Mouse (Mus musculus) left cerebral cortex, adult 18-20 months (tissue): ENCODE data around the gene Fignl1. TPM values are rescaled to one million over a fixed set of nuclear protein-coding genes. Genes with fewer than 3 reads are reported as not detected.
A peak's percentile ranks its signal among the peaks of the same experiment; 100 is the strongest.

Experiments used
- DNase-seq, 2 experiments: peaks; one replicate each; pipeline ENCODE4 v3.0.0; 2021 to 2022; ENCODE audit warnings: low spot score in 2 of 2, mixed read lengths in 1 of 2
- total RNA-seq, 2 experiments: library from RNA; stranded (reverse); gene quantifications; 2 replicates each; pipeline ENCODE4 v1.2.3; 2021

Fignl1 gene
- total RNA-seq, 2 experiments from 2014 or later: 0.33 to 0.44 TPM

- peak; percentile 76 to 80 for DNase-seq
Measured at GRCm38 (mm10) chr11:11811906-11812480, 3.2 kb upstream of the Fignl1 start.

DNA sequence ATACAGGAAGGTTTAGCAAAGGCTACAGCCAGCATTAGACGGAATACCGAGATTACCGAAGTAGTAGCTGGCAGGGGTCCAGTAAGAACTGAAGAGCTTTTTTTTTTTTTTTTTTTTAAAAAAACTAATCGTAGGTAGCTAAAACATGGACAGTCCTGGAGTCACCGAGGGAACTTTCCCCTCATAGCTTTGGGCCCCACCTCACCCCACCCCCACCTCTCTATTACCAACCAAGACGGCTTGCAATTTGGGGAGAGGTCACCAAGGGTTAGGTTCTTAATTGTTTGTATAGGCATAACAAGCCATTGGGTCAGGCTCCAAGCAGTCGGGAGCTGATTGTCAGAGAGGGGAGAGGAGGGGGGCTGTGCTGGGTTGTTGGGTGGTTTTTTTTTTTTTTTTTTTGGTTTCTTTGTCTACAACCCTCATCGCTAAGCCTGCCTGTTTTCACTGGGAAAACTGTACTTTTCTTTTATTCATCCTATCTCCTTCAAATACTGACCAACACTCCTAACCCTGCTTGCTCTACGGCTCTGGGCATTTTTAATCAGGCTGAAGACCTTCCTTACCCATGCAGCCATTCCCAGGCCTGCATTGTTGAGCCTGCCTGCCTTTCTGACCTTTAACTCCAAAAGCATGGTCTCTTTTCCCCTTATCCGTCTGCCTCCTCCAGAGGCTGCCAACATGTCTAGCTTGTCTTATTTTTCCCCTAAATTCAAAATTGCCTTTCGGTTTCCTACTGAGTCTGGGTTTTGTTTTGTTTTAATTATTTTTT, 828 bp upstream of the Fignl1 start:
- no peak for DNase-seq

DNA sequence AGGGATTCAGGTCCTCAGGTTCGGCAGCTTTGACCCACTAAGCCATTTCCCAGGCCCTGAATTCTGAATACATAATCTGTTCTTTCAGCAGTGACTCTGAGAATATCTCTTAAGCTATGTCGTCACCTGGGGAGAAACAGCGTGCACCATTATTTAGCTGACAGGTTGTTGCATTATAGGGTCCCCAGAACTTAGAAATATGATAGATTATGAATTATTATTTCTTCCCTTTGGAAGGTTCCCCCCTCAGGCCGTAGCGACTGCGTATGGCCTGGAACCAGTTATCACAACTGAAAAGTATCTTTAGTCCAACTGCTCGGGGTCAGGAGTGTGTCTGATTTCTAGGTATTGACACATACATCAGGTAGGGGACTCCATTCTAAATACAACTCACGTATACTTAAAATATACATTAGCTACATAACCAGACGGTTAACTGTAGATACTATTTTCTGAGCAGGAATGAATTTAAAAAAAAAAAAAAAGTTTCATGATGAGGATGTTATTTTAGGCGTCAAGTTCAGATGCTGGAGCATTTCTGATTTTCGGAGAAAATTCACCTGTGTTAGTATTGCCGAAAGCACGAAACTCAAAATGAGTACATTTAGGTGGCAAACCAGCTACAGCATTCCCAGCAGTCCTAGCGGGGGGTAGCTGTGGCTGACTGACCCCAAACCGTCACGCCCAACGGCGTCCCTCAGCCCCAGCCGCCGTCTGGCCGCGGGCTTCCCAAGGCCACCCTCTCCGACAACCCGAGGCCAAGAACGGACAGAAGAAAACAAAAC, 535 bp downstream of the Fignl1 start:
- DNase-seq: no peak

DNA sequence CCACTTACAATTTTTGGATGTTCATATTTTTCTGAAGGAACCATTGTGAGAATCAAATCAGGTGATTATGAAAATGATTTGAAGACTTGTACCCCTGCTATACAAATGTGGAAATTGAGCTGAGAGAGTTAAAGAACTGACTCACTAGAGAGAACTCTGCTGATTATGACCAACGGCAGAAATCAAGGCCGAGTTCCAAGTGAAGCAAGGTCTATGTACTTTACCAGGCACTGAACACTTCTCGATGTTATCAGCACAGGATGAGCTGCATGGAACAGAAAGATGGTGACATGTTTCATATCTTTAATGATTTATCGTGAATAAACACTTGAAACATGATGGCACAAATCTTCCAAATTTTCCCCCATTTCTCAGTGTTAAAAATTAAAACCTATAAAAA, 2.8 kb downstream of the Fignl1 start:
- DNase-seq: no peak

GRCm38 (mm10) chr11:11804421-11804820, 4.3 kb downstream of the Fignl1 start:
- no peak for DNase-seq

GRCm38 (mm10) chr11:11801067-11801466, 7.7 kb downstream of the Fignl1 start:
- no peak for DNase-seq

DNA sequence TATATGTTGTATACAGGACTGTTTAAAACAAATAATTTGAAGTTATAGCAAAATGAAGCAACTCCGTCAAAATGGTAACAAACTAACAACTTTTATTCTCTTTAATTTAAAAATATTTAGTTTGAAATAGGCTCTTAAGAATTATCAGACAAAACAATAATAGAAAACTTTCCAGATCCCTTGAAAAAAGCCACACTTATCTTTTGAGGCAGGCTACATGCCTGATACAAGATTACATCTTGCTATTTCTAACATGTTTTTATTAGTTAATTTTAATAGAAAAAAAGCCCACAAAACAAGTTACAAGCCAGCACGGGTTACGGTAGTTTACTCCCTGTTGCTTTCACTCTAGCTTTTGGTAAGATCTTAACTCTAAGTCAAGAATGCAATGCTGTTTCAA, 8.5 kb downstream of the Fignl1 start:
- DNase-seq: no peak

DNA sequence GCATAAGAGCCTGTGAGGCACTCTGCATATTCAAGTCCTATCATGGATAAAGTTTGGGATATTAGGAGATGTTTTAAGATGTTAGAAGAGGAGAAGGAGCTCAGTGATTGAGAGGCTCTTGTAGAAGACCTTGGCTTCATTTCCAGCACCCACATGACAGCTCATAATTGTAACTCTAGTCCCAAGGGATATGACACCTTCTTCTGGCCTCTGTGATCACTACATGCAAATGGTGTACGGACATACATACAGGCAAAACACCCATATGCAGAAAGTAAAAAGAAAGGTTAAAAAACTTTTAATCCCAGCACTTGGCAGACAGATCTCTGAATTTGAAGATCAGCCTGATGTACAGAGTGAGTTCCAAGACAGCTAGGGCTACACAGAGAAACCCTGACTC, 10.1 kb downstream of the Fignl1 start:
- no peak for DNase-seq

DNA sequence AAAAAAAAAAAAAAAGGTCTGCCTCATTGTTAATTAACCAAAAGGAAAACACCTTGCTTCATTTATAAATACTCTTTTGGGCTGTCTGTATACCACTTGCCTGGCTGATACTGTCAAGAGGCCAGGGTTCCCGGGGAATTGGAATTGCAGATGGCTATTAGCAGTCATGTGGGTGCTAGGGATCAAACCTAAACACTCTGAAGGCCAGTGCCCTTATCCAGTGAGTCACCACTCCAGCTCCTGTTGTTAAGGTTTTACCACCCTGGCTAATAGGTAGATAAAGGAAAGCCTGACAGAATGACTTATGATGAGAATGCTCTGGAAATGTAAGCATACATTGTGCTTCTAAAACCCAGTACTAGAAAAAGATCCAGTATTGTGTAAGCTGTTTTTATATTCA, 14.1 kb downstream of the Fignl1 start:
- no peak for DNase-seq

GRCm38 (mm10) chr11:11788521-11788974, 20.2 kb downstream of the Fignl1 start:
- DNase-seq: peak; percentile 80

GRCm38 (mm10) chr11:11785457-11785856, 23.3 kb downstream of the Fignl1 start:
- DNase-seq: no peak

GRCm38 (mm10) chr11:11781728-11782127, 27.0 kb downstream of the Fignl1 start:
- DNase-seq: no peak

- peak in 1 of 2 experiments; percentile 25 for DNase-seq
Measured at GRCm38 (mm10) chr11:11778345-11778744, 30.4 kb downstream of the Fignl1 start.

- DNase-seq: no peak
Measured at GRCm38 (mm10) chr11:11777796-11778195, 31.0 kb downstream of the Fignl1 start.

DNA sequence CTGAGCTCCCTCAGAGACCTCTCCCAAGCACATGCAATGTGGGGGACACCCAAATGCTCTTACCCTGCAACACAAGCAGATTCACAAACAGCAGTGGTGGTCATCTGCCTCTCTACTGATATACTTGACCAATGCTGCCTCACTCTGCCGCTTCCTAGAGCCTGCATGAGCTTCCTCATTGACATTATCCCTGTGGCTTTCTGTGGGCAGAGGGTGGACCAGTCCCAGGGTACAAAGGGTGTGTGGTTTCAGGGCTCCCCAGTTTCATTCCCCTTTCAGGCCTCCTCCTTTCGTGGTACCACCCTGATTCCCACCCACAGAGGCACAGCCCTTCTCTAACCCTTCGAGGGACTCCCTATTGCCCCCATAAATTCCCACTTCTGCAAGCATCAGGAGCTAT, 31.5 kb downstream of the Fignl1 start:
- DNase-seq: no peak

- DNase-seq: no peak
Measured at GRCm38 (mm10) chr11:11776822-11777174, 32.0 kb downstream of the Fignl1 start.

GRCm38 (mm10) chr11:11776071-11776821, 32.5 kb downstream of the Fignl1 start:
- no peak for DNase-seq

DNA sequence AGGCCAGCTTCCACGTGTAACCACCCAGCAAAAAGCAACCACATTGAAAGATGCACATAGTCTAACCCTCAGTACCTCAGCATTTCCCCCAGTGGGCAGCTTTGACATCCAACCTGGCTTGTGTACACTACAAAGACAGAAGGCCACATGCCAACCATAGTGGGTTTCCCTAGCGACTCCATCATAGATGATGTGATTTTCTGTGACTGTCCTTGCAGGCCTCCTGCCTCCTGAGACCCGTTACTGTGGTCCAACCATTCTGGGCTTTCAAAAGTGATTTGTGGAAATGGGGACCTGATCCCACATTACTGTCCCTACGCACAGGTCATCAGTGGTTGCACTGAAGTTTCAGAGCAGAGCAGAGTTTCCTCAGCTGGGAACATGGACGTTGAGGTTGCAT, 33.9 kb downstream of the Fignl1 start:
- DNase-seq: no peak

GRCm38 (mm10) chr11:11774384-11774783, 34.4 kb downstream of the Fignl1 start:
- DNase-seq: no peak

GRCm38 (mm10) chr11:11772196-11772595, 36.6 kb downstream of the Fignl1 start:
- no peak for DNase-seq

DNA sequence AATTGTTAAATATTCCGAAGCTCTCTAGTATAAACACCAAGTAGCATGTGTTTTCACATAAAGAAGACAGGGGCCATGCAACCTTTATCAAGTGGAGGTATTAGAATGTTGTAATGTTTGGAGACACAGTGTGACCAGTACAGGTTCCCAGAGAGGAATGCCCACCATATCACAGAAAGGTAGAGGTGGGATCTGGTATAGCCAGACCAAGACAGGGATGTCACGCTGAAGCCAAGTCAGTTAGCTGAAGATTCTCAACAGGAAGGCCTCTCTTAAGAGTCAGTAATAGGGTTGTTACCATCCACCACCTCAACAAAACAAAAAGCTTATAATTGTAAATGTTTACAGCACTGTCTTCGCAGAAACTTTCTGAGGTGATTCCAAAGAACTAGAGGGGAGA, 38.1 kb downstream of the Fignl1 start:
- DNase-seq: no peak
